Mouse (Mus musculus) olfactory bulb, adult 2 months (tissue): Measurements from ENCODE around the gene Aar2. TPM values are rescaled to one million over a fixed set of nuclear protein-coding genes. Genes with fewer than 3 reads are reported as not detected.
A peak's percentile ranks its signal among the peaks of the same experiment; 100 is the strongest.

Experiments
- H3K27ac ChIP-seq: fragments of 200-500 bp; 2 replicates; pipeline ENCODE4 v1.5.1; 2012; ENCODE audit warnings: low read depth, low read length; ENCODE audit not compliant: insufficient read depth
- H3K4me1 ChIP-seq: fragments of 200-500 bp; 2 replicates; pipeline ENCODE4 v1.6.1; 2012; ENCODE audit warnings: low read length; ENCODE audit not compliant: control insufficient read depth, insufficient read depth
- H3K4me3 ChIP-seq: fragments of 200-500 bp; 2 replicates; pipeline ENCODE4 v1.5.1; 2012; ENCODE audit warnings: mild to moderate bottlenecking, low read depth, low read length, moderate library complexity; ENCODE audit not compliant: insufficient read depth
- CTCF ChIP-seq: fragments of 200-500 bp; IDR thresholded peaks from 2 replicates; pipeline ENCODE4 v1.5.1; 2012; ENCODE audit warnings: low read depth, mild to moderate bottlenecking, low read length, moderate library complexity; ENCODE audit not compliant: insufficient read depth
- POLR2A ChIP-seq: fragments of 200-500 bp; IDR thresholded peaks from 2 replicates; pipeline ENCODE4 v1.6.1; 2012; ENCODE audit warnings: mild to moderate bottlenecking, low read depth, low read length, moderate library complexity; ENCODE audit not compliant: insufficient read depth
- WGBS: fragments of 180-500 bp; shearing (Covaris S2); methylation state at CpG from one replicate; pipeline ENCODE4 v1.1.7; 2018; 5-methylcytosine and 5-hydroxymethylcytosine counted together
- polyA plus RNA-seq: library from polyadenylated mRNA; stranded (reverse); fragments of >200 nt; gene quantifications from 2 replicates; pipeline ENCODE4 v1.2.4, GENCODE M21; 2012; ENCODE audit warnings: low replicate concordance; ENCODE audit not compliant: missing spikeins, insufficient read depth, insufficient read length

Aar2 gene
- polyA plus RNA-seq, 1 experiment = not detected

DNA sequence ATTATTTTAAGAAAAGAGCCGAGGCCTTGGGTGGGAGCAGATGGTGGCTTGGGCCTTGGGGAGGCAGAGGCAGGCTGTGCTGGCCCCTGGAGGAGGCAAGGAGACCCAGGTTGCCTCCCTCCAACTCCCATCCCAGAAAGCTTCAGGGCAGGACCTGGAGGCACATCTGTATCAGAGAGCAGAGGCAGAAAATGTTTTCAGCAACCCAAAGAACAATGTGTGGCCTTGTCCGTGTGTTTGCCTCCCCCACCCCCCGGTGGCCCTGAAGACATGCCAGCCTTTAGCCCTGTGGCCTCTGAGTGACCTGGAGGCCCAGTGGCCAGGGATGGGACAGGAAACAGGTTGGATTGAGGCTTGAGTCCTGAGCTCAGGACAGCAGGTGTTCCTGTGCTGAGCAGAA lies 57.8 kb downstream of the Aar2 start:
- Histone ChIP-seq H3K27ac (no peak overlapping the region), H3K4me1 (peaks cover 22% of the 10 kb centered on the region), H3K4me3 (no peak overlapping the region)
- TF ChIP-seq POLR2A (no peak), CTCF (no peak)
- WGBS = 38% methylated on average over 3 of the region's 3 CpGs

DNA sequence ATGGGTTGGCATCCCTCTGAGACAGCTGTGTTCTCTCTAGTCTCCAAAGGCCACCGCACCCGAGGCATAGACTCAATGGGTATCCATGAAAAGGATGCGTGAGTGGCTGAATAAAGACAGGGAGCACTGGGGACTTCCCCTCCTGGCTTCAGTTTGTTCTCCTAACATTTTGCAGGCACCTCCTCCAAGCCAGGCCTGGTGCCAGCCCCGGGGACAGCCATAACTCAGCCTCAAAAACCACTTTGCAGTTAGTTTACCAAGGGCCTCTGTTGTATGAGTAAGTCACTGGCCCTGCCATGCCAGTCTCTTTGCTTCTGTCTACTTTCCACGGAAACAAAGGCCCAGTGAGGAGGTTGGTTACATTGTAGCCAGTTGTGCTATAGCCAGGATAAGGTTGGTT lies 58.6 kb downstream of the Aar2 start:
- 55% methylated on average over 5 of the region's 5 CpGs for WGBS
- TF ChIP-seq CTCF = no peak
- TF ChIP-seq POLR2A = no peak
- Histone ChIP-seq H3K27ac (no peak overlapping the region), H3K4me1 (peaks cover 22% of the 10 kb centered on the region), H3K4me3 (no peak overlapping the region)

DNA sequence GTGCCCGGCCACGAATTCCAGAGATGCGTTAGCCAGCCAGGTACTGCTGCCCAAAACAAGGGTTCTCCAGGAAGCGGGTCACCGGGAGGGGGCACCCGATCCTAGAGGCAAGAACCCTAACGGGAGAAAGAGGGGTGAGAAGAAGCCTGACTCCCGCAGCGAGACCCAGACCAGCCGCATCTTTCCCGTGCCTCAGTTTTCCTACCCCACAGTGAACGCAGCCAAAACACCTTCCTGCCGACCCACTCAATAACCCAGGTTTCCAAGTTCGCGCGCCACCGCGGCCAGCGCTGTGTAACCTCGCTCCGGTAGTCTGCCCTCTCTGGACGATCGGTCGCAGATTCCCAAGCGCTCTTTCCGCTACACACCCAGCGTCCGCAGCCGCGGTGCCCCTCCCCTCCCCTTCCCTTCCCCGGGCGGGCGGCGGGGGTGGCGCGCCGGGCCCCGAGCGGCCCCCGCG lies 65.7 kb downstream of the Aar2 start:
- H3K4me3 ChIP-seq = peak overlapping the region; percentile 97
- peaks cover 28% of the 10 kb centered on the region for H3K4me1 ChIP-seq
- H3K27ac ChIP-seq = peak overlapping the region; percentile 82; the same call in 1 of the 2 replicates
- TF ChIP-seq CTCF = peak; percentile 45; the same call in 1 of the 2 replicates
- TF ChIP-seq POLR2A = no peak
- WGBS = under 1% methylated on average over 41 of the region's 41 CpGs

DNA sequence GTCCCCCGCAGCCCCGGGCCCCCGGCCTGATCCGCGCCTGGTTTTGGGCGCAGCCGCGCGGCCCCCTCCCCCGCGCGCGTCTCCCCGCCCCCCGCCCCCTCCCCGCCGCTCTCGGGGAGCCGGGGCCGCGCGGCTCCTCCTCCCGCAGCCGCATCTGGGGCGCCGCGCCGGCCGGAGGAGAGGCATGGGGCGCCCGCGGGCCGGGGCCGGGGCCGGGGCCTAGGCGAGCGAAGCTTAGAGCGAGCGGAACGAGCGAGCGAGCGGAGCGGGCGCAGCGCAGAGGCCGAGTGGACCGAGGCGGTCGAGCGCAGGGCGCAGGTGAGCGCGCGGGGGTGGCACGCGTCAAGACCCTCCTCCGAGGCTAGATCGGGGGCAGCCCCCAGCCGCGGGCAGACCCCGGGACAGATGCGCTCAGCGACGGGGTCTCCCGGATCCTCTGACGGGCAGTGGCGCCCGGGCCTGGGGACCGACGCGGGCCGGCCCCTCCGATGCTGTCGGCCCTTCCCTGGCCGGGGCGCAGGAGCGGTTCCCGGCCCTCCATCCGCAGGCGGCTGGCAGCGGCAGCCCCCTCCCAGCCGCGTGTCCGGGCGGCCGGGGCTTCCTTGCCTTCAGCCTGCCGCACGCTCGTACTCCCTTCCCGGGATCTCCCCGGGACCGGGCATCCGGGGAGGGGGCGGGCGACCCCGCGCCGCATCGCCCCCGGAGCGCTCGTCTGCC lies 66.3 kb downstream of the Aar2 start, which contains the start of gene Dlgap4:
TSS of gene Dlgap4 (plus strand) at position 165 of the 717 bp plus-strand sequence.
- H3K4me3 ChIP-seq = peak within 1 kb of the TSS; percentile 97
- peak within 1 kb of the TSS; percentile 95 for H3K27ac ChIP-seq
- peaks cover 34% of the 10 kb centered on the region for H3K4me1 ChIP-seq
- peak; percentile 47 for TF ChIP-seq POLR2A
- no peak for TF ChIP-seq CTCF
- under 1% methylated on average over 96 of the region's 103 CpGs for WGBS

DNA sequence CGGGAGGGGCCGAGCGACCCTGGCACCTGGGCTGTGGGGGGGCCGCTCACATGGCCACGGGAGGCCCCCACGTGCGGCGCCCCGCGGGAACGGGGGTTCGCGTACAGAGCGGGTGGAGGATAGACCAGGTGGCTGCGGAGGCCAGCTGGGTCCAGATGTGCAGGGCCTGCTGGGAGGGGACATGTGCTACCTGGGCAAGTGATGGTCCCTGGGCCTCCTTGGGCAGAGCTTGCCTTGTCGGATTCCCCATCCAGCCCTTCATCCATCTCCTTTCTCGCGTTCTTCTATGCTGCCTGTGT lies 66.8 kb downstream of the Aar2 start:
- Histone ChIP-seq H3K4me1 (peaks cover 39% of the 10 kb centered on the region), H3K27ac (peak overlapping the region; percentile 95), H3K4me3 (peak overlapping the region; percentile 97)
- WGBS = 2% methylated on average over 18 of the region's 18 CpGs
- TF ChIP-seq CTCF (no peak), POLR2A (no peak)

DNA sequence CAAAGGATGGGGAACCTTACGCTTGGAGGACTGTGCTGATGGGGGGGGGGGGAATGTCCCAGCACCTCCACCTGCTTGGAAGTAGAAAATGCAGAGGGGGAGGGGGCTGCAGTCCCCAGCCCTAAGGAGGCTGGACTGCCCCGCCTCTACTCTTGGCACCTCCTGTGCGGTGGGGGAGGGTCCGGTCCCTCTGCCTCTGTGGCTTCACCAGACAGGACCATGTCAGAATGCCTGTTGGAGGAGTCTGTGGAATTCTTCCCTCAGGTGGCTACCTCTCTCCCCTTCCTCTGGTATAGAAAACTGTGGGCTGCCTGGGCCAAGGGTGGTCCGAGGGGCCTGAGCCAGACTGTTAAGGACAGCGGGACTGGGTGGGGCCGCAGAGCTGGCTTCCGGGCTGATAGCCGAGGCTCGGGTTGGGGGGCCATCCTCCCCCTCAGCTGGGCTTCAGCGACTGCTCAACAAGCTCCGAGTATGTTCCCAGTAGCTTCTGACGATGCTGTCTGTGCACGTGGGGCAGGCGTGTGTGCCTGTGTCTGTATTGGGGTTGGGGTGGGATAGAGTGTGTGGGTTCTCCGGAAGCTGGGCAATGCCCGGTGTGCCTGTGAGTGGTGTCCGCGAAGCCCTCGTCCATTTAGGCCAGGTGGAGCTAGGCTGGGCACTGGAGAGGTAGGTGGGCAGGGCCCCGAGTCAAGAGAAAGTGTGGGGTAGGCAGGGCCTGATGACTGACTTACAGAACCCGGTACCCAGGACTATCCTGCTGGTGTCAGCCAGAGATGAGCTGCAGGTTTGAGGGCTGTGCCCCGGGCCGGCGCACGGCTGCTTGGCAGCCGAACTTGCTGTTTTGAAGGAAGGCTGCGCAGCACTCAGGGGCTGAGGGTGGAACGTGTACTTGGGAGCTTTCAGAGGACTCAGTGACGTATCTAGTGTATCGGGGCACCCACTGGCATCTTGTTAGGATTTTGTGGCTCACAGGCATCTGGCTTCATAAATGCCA lies 67.6 kb downstream of the Aar2 start:
- Histone ChIP-seq H3K4me1 (peaks cover 47% of the 10 kb centered on the region), H3K4me3 (peak overlapping the region; percentile 97), H3K27ac (no peak overlapping the region)
- WGBS = 6% methylated on average over 31 of the region's 31 CpGs
- no peak for TF ChIP-seq CTCF
- no peak for TF ChIP-seq POLR2A

DNA sequence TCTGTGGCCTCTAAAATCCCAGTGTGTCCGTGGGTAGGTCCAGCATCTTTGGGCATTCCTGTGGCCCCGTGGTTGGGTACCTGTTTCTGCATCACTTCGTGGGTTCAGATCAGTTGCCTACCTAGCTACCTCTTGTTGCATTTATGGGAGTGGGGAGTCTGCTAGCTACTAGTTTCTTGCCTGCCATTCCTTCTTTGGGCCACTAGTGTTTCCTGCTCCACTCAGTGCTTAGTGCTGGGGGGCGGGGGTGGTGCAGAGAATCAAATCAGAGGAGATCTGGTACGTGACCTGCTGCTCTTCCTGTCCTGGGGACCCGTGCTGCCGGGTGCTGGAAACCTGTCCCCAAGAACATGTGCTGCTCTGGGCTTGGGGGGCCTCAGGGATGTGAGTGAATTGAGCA lies 69.1 kb downstream of the Aar2 start:
- TF ChIP-seq CTCF (no peak; the same call in 1 of the 2 replicates), POLR2A (no peak)
- peak overlapping the region; percentile 9 for H3K4me3 ChIP-seq
- H3K27ac ChIP-seq = no peak overlapping the region
- H3K4me1 ChIP-seq = peaks cover 56% of the 10 kb centered on the region
- WGBS = 62% methylated on average over 7 of the region's 7 CpGs

DNA sequence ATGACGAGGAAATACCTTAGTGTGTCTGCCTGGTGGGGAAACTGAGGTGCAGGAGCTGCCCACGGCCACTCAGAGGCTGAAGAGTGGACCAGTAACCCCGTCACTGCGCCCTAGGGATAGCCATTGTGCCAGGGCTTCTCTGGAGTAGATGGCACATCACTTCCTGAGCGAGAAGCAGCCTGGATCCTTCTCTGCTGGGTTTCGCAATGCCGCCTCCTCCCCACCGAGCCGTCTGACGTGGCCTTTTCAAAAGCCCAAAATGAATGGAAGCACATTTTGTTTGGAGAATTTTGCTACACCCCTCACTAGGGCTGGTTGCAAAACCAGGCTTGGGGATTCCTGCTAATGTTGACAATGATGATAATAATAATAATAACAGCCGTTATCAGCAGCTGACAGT lies 70.2 kb downstream of the Aar2 start:
- peaks cover 65% of the 10 kb centered on the region for H3K4me1 ChIP-seq
- TF ChIP-seq POLR2A (no peak), CTCF (no peak)
- H3K4me3 ChIP-seq = peak overlapping the region; percentile 33
- H3K27ac ChIP-seq = peak overlapping the region; percentile 71
- WGBS = 12% methylated on average over 11 of the region's 11 CpGs

Other genes with a start within 250 kb of the Aar2 start
- not detected in 2 replicates for gene Cnbd2, start 235.3 kb upstream of the Aar2 start, polyA plus RNA-seq
- gene Scand1, start 234.9 kb upstream of the Aar2 start, polyA plus RNA-seq = not detected in 2 replicates
- gene Epb41l1, start 126.7 kb upstream of the Aar2 start, polyA plus RNA-seq = 51.4 and 207 TPM in 2 replicates
- gene Dlgap4, start 66.1 kb downstream of the Aar2 start, polyA plus RNA-seq = not detected in 2 replicates
- not detected in 2 replicates for gene Myl9, start 227.8 kb downstream of the Aar2 start, polyA plus RNA-seq